Mouse (Mus musculus) mouse trophoblast stem cell (cell line): ENCODE measurements around the gene Cpne4.

Experiments
- in situ Hi-C, 2 experiments: fragments of 300-500 bp; cut with MseI, MboI; formaldehyde crosslinking; loops; 2 replicates in 1 of 2; 3 replicates in 1 of 2; pipeline ENCODE4 v1.15.1; 2025

Cpne4 gene

GRCm38 (mm10) chr9:104546986-104547385, at the start of gene Cpne4:
Gene Cpne4, plus strand, starts transcription at chr9:104547286.
- in situ Hi-C loops: no loop called here

- in situ Hi-C loops: no loop called here
These were observed 31.9 kb upstream of the Cpne4 start for GRCm38 (mm10) chr9:104515187-104515586.

GRCm38 (mm10) chr9:104535508-104535907, 11.6 kb upstream of the Cpne4 start:
- in situ Hi-C loops: no loop called here

GRCm38 (mm10) chr9:104565815-104566214, 18.7 kb downstream of the Cpne4 start:
- in situ Hi-C loops: loop anchor here in 1 of 2 experiments (25.0 kb wide), 1 partner anchor 821 kb away; the partner anchor contains the start of genes Aste1 and Nek11

DNA sequence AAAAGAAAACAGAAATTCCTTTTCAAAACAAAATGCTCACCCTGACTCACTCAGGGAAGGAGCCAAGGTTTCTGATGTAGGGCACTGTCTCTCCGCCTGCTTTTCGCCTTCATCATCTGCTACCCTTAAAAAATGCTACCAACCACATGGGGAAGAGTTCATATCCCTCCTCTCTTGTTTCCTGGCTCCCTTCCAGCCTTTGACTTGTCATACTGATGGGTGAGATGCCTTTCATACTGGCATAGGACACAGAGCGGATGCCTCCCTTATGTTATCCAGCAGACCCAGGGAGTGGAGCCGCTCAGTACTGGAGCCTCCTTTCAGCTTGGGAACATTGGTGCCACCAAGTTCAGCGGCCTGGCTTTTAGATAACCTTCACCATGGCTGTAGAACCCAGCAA, 19.4 kb downstream of the Cpne4 start:
- in situ Hi-C loops: loop anchor here in 1 of 2 experiments (25.0 kb wide), 1 partner anchor 821 kb away; the partner anchor contains the start of genes Aste1 and Nek11

DNA sequence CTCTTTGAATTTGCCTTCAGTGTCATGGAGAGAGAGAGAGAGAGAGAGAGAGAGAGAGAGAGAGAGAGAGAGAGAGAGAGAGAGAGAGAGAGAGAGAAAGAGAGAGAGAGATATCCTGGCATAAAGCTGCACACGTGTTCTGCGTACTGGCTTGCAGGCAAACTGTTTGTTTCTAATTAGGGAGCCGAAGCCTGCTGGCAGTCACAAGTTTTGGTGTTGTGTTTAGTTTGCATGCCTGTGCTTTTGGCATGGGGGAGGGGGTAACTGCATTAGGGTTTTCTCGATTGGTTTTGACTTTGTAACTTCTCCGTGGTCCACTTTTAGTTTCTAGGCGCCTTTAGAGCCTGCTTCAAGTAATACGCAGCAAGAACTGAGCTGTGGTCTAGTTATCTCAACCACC, 20.0 kb downstream of the Cpne4 start:
- in situ Hi-C loops: loop anchor here in 1 of 2 experiments (25.0 kb wide), 1 partner anchor 820 kb away; the partner anchor contains the start of genes Aste1 and Nek11

- in situ Hi-C loops: loop anchor here in 1 of 2 experiments (25.0 kb wide), 1 partner anchor 818 kb away; the partner anchor contains the start of genes Aste1 and Nek11
These were observed 22.5 kb downstream of the Cpne4 start for GRCm38 (mm10) chr9:104569480-104570167.

GRCm38 (mm10) chr9:104572856-104573255, 25.8 kb downstream of the Cpne4 start:
- in situ Hi-C loops: loop anchor here in 1 of 2 experiments (25.0 kb wide), 1 partner anchor 814 kb away; the partner anchor contains the start of genes Aste1 and Nek11

GRCm38 (mm10) chr9:104574476-104574875, 27.4 kb downstream of the Cpne4 start:
- in situ Hi-C loops: loop anchor here in 1 of 2 experiments (25.0 kb wide), 1 partner anchor 813 kb away; the partner anchor contains the start of genes Aste1 and Nek11

- in situ Hi-C loops: loop anchor here in 1 of 2 experiments (25.0 kb wide), 1 partner anchor 805 kb away; the partner anchor contains the start of genes Aste1 and Nek11
These were observed 35.0 kb downstream of the Cpne4 start for GRCm38 (mm10) chr9:104581921-104582624.

DNA sequence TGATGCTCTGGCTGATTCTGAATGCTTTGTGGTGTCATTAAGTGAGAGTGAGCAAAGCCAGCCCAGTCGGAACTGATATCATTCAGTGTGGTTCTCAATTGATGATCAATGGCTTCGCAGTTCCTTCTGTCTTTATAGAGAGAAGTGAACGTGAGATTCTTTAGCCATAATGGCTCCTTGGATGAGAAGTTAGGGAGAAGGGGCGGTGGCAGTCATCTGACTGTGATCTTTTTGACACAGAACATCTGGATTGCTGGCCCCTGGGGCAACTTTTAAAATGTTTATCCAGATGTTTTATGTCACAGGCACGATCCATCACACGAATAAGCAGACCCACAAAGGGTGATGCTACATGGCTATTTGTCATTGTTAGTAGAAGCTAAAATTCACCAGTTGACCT, 35.6 kb downstream of the Cpne4 start:
- in situ Hi-C loops: loop anchor here in 1 of 2 experiments (25.0 kb wide), 1 partner anchor 805 kb away; the partner anchor contains the start of genes Aste1 and Nek11

DNA sequence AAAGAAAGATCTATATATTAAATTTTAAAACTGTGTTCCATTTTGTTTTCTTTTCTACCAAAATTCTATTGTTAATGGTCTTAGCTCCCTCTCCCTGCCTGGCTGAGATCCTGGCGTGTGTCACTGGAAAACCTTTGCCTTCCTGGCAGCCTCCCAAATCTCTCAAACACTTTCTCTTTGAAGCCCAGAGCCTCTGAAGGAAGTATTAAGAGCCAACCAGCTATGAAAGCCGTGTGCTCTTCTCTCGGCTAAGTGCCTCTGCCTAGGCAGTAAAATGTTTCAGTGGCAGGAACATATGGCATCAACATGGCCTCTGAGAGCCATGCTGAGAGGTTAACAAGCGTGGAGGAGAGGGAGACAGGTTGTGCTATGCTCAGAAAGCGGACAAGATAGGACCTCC, 47.5 kb downstream of the Cpne4 start:
- in situ Hi-C loops: loop anchor here in 1 of 2 experiments (25.0 kb wide), 1 partner anchor 793 kb away; the partner anchor contains the start of genes Aste1 and Nek11

DNA sequence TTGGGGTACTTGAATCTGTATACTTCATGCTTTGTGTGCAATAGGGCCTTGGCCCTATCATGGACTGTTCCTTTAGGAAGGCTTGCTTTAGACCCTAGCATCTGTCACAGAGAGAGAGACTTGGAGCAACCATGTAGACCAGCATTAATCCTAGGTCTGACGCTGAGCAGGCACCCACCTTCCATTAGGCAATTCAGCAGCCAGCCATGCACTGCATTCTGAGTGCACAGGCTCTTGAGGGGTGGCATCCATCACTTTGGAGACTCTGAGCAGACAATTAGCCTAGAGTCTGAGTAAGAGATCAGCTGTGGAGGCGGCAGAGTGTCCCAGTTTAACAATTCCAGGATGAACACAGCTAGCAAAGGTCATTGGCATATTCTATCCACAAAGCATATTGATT, 47.9 kb downstream of the Cpne4 start:
- in situ Hi-C loops: loop anchor here in 1 of 2 experiments (25.0 kb wide), 1 partner anchor 792 kb away; the partner anchor contains the start of genes Aste1 and Nek11

DNA sequence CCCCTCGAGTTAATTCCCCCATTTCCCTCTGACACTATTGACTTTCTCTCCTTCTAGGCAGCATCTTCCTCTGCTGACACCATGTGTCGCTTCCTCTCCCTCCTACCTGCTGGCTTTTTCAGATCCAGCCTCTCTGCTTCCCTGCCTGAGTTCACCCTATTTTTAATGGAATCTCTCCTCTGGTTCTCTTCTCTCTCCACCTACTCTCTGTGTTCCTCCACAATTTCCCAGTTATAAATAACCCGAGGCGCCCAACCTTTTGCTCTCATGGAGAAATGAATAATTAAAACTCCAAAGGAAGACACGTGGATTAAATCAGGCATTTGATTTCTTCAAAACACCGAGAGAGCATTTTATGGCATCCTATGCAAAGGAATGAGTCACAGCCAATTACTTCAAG, 65.4 kb downstream of the Cpne4 start:
- in situ Hi-C loops: no loop called here

DNA sequence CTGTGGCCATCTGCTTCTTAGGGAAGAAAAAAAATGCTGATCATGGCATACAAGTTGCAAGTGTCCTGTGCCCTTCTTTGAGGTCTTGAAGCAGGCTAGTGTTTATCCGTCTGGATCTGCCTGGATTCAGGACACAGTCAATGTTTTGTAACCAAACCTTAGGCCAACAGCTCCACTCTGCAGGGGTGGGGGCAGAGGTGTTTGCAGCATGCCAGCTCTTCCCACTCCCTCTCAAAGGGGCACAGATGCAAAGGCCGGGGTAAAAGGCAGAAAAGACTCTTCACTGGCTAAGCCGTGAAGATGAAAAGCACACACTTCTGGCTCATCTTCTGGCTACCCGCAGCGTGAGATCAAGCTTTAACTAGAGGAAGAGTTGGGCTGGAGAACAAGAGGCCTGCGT, 69.6 kb downstream of the Cpne4 start:
- in situ Hi-C loops: no loop called here

GRCm38 (mm10) chr9:104623564-104623963, 76.5 kb downstream of the Cpne4 start:
- in situ Hi-C loops: no loop called here

DNA sequence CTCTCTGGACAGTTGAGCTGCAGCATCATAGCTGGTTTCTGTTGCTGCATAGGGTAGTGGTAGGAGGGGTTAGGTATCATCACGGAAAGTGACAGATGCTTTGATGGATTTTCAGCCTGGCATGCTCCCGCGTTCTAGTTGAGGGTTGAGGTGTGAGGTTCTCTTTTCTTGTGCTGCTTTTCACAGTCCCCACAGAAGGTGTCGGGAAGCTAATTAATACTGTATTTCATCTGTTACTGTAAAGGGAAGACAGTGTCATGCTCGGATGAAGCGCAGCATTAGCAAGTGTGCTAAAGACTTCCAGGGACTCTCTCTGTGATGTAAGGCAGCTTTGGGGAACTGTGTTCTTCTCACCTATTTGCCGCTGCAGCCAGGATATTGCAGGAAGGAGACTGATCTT, 80.7 kb downstream of the Cpne4 start:
- in situ Hi-C loops: no loop called here

DNA sequence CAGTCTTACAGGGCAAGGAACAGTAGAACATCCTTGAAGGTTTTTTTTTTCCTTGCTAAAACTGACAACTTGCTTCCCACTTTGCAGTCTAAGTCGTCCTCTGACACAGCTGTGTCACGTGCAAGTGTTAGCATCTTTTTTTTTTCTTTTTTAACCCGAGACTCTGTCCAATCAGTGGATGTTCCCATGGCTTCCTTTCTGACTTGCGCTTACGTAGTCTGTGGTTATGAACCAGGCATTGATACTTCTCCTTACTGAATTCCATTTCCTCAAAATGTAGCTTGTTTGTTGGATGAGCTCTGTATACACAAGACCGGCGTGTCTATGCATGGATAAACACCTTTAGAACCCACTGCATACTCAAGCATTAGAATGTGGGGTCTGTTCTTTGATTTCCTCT, 82.2 kb downstream of the Cpne4 start:
- in situ Hi-C loops: no loop called here

DNA sequence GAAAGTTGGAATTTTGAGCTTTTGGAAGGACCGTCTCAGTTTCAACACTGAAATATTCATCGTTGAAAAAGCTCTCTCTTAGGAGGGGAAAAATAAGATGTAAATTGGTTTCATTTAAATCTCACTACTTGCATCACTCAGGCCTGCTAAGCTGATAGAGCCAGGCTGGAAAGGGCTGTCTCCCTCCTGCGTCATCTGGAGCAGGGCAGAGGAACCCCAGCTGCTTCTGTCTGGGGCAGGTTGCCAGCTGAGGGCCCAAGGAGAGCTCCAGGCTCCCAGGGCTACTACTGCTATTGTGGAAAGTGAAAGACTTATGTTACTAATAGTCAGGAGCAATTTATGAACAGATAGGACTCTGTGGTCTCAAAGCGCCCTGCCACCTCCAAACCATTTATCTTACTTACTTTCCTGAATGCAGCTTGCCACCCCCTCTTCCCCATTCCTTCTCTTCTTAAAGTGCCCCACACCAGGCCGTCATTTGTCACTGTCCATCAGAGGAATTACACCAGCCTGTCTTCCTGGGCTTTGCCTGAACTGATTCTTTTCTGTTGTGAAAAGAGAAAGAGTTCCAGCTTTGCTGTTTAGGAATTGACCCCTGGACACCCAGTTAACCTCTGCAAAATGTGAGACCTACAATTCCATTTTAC, 99.4 kb downstream of the Cpne4 start:
- in situ Hi-C loops: no loop called here

DNA sequence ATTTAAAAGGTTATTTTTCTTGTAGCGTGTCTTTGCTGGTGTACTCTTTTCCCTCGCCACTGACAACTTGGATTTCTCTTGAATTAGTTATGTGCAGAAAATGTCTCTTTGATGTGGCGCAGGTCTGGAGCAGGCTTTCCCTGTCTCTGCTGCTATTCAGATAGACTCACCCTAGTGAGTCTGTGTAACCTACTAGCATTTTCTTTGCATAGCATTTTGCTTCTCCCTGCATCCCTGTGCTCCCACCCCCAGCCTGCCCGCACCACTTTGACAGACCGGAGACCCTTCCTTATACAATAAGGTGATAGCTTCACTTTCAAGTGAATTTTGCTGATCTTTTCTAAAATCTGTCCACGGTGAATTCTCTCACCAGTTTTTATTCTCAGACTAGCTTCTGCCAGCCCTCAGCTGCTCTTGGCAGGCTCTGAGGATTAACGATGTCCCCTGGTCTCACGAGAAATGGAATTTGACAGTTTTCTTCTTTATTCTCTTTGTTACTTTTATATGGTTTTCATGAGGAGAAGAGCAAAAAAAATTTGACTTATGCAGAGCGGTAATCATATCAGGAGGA, 105.7 kb downstream of the Cpne4 start:
- in situ Hi-C loops: no loop called here

GRCm38 (mm10) chr9:104659758-104660157, 112.7 kb downstream of the Cpne4 start:
- in situ Hi-C loops: no loop called here
